Mouse (Mus musculus) neural tube, embryonic 14.5 days (tissue): Measurements from ENCODE around the gene Hmga1b. TPM values are rescaled to one million over a fixed set of nuclear protein-coding genes. Genes with fewer than 3 reads are reported as not detected.

Experiments
- ATAC-seq: fragments of 200-750 bp; cut with Nextera tagmentation; 2 replicates; pipeline ENCODE4 v1.8.0; 2017; ENCODE audit warnings: low read depth, mild to moderate bottlenecking, moderate TSS enrichment, moderate library complexity
- H3K27ac ChIP-seq: fragments of 300-500 bp; sonication (generic); 2 replicates; pipeline ENCODE4 v1.5.1; 2014; ENCODE audit warnings: low read depth, mild to moderate bottlenecking, control low read depth, low read length, moderate library complexity, mixed read lengths
- H3K27me3 ChIP-seq: fragments of 300-500 bp; sonication (generic); 2 replicates; pipeline ENCODE4 v1.6.1; 2014; ENCODE audit warnings: low read length; ENCODE audit not compliant: control insufficient read depth, insufficient read depth
- H3K36me3 ChIP-seq: fragments of 300-500 bp; sonication (generic); 2 replicates; pipeline ENCODE4 v1.6.1; 2014; ENCODE audit warnings: low read length, mixed read lengths; ENCODE audit not compliant: control insufficient read depth, insufficient read depth
- H3K4me1 ChIP-seq: fragments of 300-500 bp; sonication (generic); 2 replicates; pipeline ENCODE4 v1.6.1; 2014; ENCODE audit warnings: low read length; ENCODE audit not compliant: control insufficient read depth, insufficient read depth
- H3K4me2 ChIP-seq: fragments of 300-500 bp; sonication (generic); 2 replicates; pipeline ENCODE4 v1.6.1; 2014; ENCODE audit warnings: mild to moderate bottlenecking, low read depth, low read length, control low read depth
- H3K4me3 ChIP-seq: fragments of 300-500 bp; sonication (generic); 2 replicates; pipeline ENCODE4 v1.5.1; 2014; ENCODE audit warnings: low read depth, low read length, control low read depth, mixed read lengths
- H3K9ac ChIP-seq: fragments of 300-500 bp; sonication (generic); replicated peaks from 2 replicates; pipeline ENCODE4 v1.6.1; 2014; ENCODE audit warnings: low read depth, mild to moderate bottlenecking, control low read depth, low read length, mixed read lengths
- H3K9me3 ChIP-seq: fragments of 300-500 bp; sonication (generic); 2 replicates; pipeline ENCODE4 v1.6.1; 2016; ENCODE audit warnings: low read length; ENCODE audit not compliant: control insufficient read depth
- WGBS: fragments of 180-500 bp; shearing (Covaris S2); extraction: QIAGEN DNeasy Blood & Tissue Kit; methylation state at CpG from one replicate; pipeline ENCODE4 v1.1.7; 2014; 5-methylcytosine and 5-hydroxymethylcytosine counted together
- polyA plus RNA-seq: library from polyadenylated mRNA; unstranded; fragments of >200 nt; fragmentation: Nextera tagmentation; extraction: Ambion mirVana; gene quantifications from 2 replicates; pipeline ENCODE4 v1.2.1, GENCODE M21; 2014

The Hmga1b gene
- polyA plus RNA-seq, 1 experiment from 2014 or later: 2.1 TPM

GRCm38 (mm10) chr11:120804274-120804673 is 41.7 kb downstream of the Hmga1b start:
- Histone ChIP-seq H3K9ac (no peak overlapping the region), H3K4me2 (no peak overlapping the region), H3K4me1 (peaks cover 6% of the 10 kb centered on the region; the same call in 1 of the 2 replicates), H3K27ac (no peak overlapping the region), H3K27me3 (no peaks in the 10 kb centered on the region), H3K36me3 (peaks cover 36% of the 10 kb centered on the region), H3K4me3 (no peak overlapping the region), H3K9me3 (no peaks in the 10 kb centered on the region)
- WGBS: 84% methylated on average over 7 of the region's 7 CpGs
- ATAC-seq: no peak

GRCm38 (mm10) chr11:120804769-120805168 is 42.2 kb downstream of the Hmga1b start:
- WGBS: 77% methylated on average over 4 of the region's 4 CpGs
- no peak for ATAC-seq
- H3K27ac ChIP-seq: no peak overlapping the region

GRCm38 (mm10) chr11:120805375-120806298 is 43.0 kb downstream of the Hmga1b start:
- no peak overlapping the region for H3K27ac ChIP-seq
- H3K4me2 ChIP-seq: no peak overlapping the region
- H3K36me3 ChIP-seq: peaks cover 50% of the 10 kb centered on the region
- H3K4me3 ChIP-seq: no peak overlapping the region
- H3K4me1 ChIP-seq: 0 out of 2 replicates have a peak, but pooled peaks cover under 1% of the 10 kb centered on the region
- H3K27me3 ChIP-seq: no peaks in the 10 kb centered on the region
- H3K9me3 ChIP-seq: no peaks in the 10 kb centered on the region
- no peak overlapping the region for H3K9ac ChIP-seq
- 66% methylated on average over 7 of the region's 7 CpGs for WGBS
- ATAC-seq: no peak

More at GRCm38 (mm10) chr11:120804769-120805168, 42.2 kb downstream of the Hmga1b start:
- no peak overlapping the region for H3K9ac ChIP-seq
- no peak overlapping the region for H3K4me3 ChIP-seq
- H3K4me2 ChIP-seq: no peak overlapping the region
- H3K9me3 ChIP-seq: no peaks in the 10 kb centered on the region
- peaks cover 6% of the 10 kb centered on the region; the same call in 1 of the 2 replicates for H3K4me1 ChIP-seq
- H3K36me3 ChIP-seq: peaks cover 41% of the 10 kb centered on the region
- H3K27me3 ChIP-seq: no peaks in the 10 kb centered on the region

GRCm38 (mm10) chr11:120808010-120808409 is 45.4 kb downstream of the Hmga1b start:
- 95% methylated on average over 12 of the region's 12 CpGs for WGBS
- H3K4me3 ChIP-seq: no peak overlapping the region
- no peaks in the 10 kb centered on the region for H3K27me3 ChIP-seq
- no peak for ATAC-seq
- H3K4me2 ChIP-seq: no peak overlapping the region
- no peak overlapping the region for H3K9ac ChIP-seq
- no peaks in the 10 kb centered on the region for H3K4me1 ChIP-seq
- H3K27ac ChIP-seq: no peak overlapping the region
- H3K9me3 ChIP-seq: no peaks in the 10 kb centered on the region
- peaks cover 74% of the 10 kb centered on the region for H3K36me3 ChIP-seq

- WGBS: 92% methylated on average over 16 of the region's 16 CpGs
- Histone ChIP-seq H3K4me1 (no peaks in the 10 kb centered on the region), H3K27me3 (no peaks in the 10 kb centered on the region), H3K9me3 (no peaks in the 10 kb centered on the region), H3K36me3 (peaks cover 99% of the 10 kb centered on the region), H3K9ac (no peak overlapping the region), H3K4me2 (no peak overlapping the region), H3K4me3 (no peak overlapping the region), H3K27ac (no peak overlapping the region)
- no peak for ATAC-seq
Observed at GRCm38 (mm10) chr11:120812068-120812467, 49.5 kb downstream of the Hmga1b start.

Other genes starting within 250 kb of the Hmga1b start
- 0.19 and 0.22 TPM in 2 replicates for gene Gcgr, start 232.1 kb upstream of the Hmga1b start, polyA plus RNA-seq
- gene Mcrip1, start 213.1 kb upstream of the Hmga1b start, polyA plus RNA-seq: 248 and 267 TPM in 2 replicates
- gene Ppp1r27, start 211.7 kb upstream of the Hmga1b start, polyA plus RNA-seq: not detected in 2 replicates
- 248 and 330 TPM in 2 replicates for gene P4hb, start 189.5 kb upstream of the Hmga1b start, polyA plus RNA-seq
- 419 and 479 TPM in 2 replicates for gene Arhgdia, start 181.2 kb upstream of the Hmga1b start, polyA plus RNA-seq
- gene Alyref, start 164.4 kb upstream of the Hmga1b start, polyA plus RNA-seq: 191 and 222 TPM in 2 replicates
- gene Anapc11, start 164.4 kb upstream of the Hmga1b start, polyA plus RNA-seq: 209 and 236 TPM in 2 replicates
- gene Npb, start 154.3 kb upstream of the Hmga1b start, polyA plus RNA-seq: 1.3 TPM in 1 of 2 replicates, not detected in the other
- 170 and 187 TPM in 2 replicates for gene Pcyt2, start 144.9 kb upstream of the Hmga1b start, polyA plus RNA-seq
- 42.8 and 48.2 TPM in 2 replicates for gene Sirt7, start 137.6 kb upstream of the Hmga1b start, polyA plus RNA-seq
- gene Mafg, start 129.2 kb upstream of the Hmga1b start, polyA plus RNA-seq: 30.5 and 36.8 TPM in 2 replicates
- gene Pycr1, start 119.0 kb upstream of the Hmga1b start, polyA plus RNA-seq: 15.3 and 24.9 TPM in 2 replicates
- gene Myadml2, start 114.6 kb upstream of the Hmga1b start, polyA plus RNA-seq: 2.3 and 2.5 TPM in 2 replicates
- gene Notum, start 101.6 kb upstream of the Hmga1b start, polyA plus RNA-seq: 1.3 and 6.2 TPM in 2 replicates
- gene Aspscr1, start 89.8 kb upstream of the Hmga1b start, polyA plus RNA-seq: 137 and 141 TPM in 2 replicates
- gene Cenpx, start 49.1 kb upstream of the Hmga1b start, polyA plus RNA-seq: 87.6 and 95.8 TPM in 2 replicates
- gene Lrrc45, start 48.9 kb upstream of the Hmga1b start, polyA plus RNA-seq: 53.9 and 59.4 TPM in 2 replicates
- gene Rac3, start 41.3 kb upstream of the Hmga1b start, polyA plus RNA-seq: 70.7 and 135 TPM in 2 replicates
- 10.2 and 10.5 TPM in 2 replicates for gene Dcxr, start 35.5 kb upstream of the Hmga1b start, polyA plus RNA-seq
- gene Cbr2, start 30.7 kb upstream of the Hmga1b start, polyA plus RNA-seq: 0.39 and 0.81 TPM in 2 replicates
- gene Rfng, start 21.4 kb downstream of the Hmga1b start, polyA plus RNA-seq: 89.6 and 91.1 TPM in 2 replicates
- gene Gps1, start 21.5 kb downstream of the Hmga1b start, polyA plus RNA-seq: 302 and 312 TPM in 2 replicates
- gene Dus1l, start 33.6 kb downstream of the Hmga1b start, polyA plus RNA-seq: 44.8 and 47.8 TPM in 2 replicates
- 107 and 117 TPM in 2 replicates for gene Fasn, start 61.8 kb downstream of the Hmga1b start, polyA plus RNA-seq
- gene Ccdc57, start 170.1 kb downstream of the Hmga1b start, polyA plus RNA-seq: 6.1 and 6.7 TPM in 2 replicates
- gene Slc16a3, start 185.7 kb downstream of the Hmga1b start, polyA plus RNA-seq: 2.9 and 4.6 TPM in 2 replicates
- gene Csnk1d, start 228.5 kb downstream of the Hmga1b start, polyA plus RNA-seq: 57.8 and 81.1 TPM in 2 replicates